Mouse (Mus musculus): ENCODE data around the gene Zik1. TPM values are rescaled to one million over a fixed set of nuclear protein-coding genes. Genes with fewer than 3 reads are reported as not detected.

Gene Zik1
- polyA plus RNA-seq (2012; rRNA removed), result 0.14 TPM in 2 replicates

DNA sequence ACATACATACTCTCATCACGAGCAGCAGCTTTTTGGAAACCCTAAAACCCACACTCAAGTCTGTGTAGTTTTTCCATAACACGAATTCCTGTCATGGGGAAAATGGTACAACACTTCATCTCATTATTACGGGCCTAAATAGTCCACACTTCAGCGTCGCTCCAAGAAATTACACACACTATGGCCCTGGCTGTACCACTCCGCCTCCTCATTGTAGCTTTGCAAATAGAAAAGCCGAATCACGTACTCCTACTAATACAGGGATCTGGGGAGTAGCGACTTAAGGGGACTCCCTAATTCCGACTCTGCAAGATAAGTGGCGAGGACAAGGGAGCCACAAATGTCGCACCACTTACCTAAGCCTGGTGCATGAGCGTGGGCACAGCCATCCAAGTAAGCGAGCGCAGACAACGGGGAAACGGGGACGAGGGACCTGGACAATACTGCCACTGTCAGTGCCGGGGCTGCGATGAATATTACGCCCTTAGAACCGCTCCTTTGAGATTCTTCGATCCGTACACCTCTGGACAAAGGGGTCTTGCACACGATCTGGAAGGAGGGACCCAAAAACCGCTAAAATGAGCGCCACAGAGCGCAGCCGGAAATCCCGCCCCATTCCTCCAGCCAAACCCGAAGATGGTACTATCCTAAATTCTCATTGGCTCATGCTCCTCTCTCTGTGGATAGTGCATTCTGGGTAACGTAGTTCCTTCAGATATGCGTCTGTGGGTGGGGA, at the start of gene Zik1:
Gene Zik1, minus strand, starts transcription at position 609 of the 736 bp plus-strand sequence.
- no peak within 1 kb of the TSS for H3K27ac ChIP-seq (ENCODE audit: insufficient read depth, low read length)
- H3K27me3 ChIP-seq (ENCODE audit: control insufficient read depth, insufficient read depth, low read length), result no peaks in the 10 kb centered on the region
- H3K36me3 ChIP-seq (ENCODE audit: control insufficient read depth, insufficient read depth, low read length), result peaks cover 6% of the 10 kb centered on the region
- peak in 1 of 2 experiments; percentile 31 for DNase-seq (ENCODE audit: low read depth in 1 of 2, low spot score in 2 of 2)
- peak within 1 kb of the TSS; percentile 62 for H3K4me3 ChIP-seq (ENCODE audit: extremely low read depth, insufficient read depth, insufficient read length)
- TF ChIP-seq CTCF (IDR thresholded peaks at IDR 0.05; ENCODE audit: extremely low read depth, insufficient read depth, insufficient read length, insufficient replicate concordance), result no peak
- no peak for TF ChIP-seq POLR2A (IDR thresholded peaks at IDR 0.05; ENCODE audit: low read depth, low read length)
- no peaks in the 10 kb centered on the region for H3K4me1 ChIP-seq (ENCODE audit: control insufficient read depth, insufficient read depth, insufficient read length)
- 3% methylated on average over 33 of the region's 33 CpGs for WGBS

DNA sequence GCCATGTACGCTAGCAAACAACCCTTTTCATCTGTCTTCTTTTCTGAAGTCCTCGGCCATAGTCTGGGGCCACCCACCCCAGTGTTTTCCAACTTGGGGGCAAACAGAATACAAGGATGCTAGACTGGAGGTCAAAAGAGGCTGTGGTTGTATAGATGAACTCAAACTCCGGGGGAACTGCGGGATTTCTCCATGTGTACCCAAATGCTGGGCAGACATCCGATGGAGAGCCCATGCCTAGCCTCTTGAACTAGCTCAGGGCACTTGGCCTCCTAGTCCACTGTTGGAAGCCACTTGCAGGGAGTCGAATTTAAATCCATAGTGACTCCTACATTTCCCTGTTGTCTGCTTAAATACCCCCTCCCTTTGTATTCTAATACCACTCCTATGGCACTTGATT, 384 bp upstream of the Zik1 start:
- H3K4me3 ChIP-seq (ENCODE audit: extremely low read depth, insufficient read depth, insufficient read length), result no peak overlapping the region
- H3K36me3 ChIP-seq (ENCODE audit: control insufficient read depth, insufficient read depth, low read length), result peaks cover 5% of the 10 kb centered on the region
- H3K27ac ChIP-seq (ENCODE audit: insufficient read depth, low read length), result no peak overlapping the region
- H3K27me3 ChIP-seq (ENCODE audit: control insufficient read depth, insufficient read depth, low read length), result no peaks in the 10 kb centered on the region
- no peak for DNase-seq (ENCODE audit: low read depth in 1 of 2, low spot score in 2 of 2)
- no peak for TF ChIP-seq CTCF (IDR thresholded peaks at IDR 0.05; ENCODE audit: extremely low read depth, insufficient read depth, insufficient read length, insufficient replicate concordance)
- no peak for TF ChIP-seq POLR2A (IDR thresholded peaks at IDR 0.05; ENCODE audit: low read depth, low read length)
- WGBS, result 38% methylated on average over 6 of the region's 6 CpGs
- no peaks in the 10 kb centered on the region for H3K4me1 ChIP-seq (ENCODE audit: control insufficient read depth, insufficient read depth, insufficient read length)

DNA sequence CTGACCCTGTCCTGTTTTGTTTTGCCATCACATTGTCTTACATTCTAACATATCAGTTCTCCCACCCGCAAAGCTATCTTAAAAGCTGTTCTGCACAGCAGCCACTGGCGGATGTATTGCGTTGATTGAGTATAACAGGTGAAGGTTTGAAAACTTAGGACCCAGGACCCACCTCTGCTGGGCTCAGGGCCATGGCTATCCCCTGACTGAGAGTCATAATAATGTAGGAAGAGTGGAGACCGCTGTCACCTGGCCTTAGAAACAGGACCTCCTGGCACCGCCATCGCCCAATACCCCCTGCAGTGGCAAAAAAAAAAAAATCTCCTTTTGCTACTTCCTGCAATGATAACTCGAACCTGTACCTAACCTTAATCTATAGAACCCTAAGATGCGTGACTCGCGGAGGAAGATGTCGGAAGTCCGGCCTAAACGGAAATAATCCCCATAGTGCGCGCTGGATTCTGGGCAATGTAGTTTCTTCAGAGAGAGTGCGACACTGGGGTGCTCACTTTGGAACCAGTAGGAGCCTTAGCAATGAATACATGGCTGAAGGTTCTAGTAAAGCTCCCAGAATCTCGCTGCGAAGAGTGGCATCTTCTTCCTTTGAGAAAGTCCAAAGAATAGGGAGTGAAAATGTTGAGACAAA, 14.5 kb downstream of the Zik1 start:
- H3K36me3 ChIP-seq (ENCODE audit: control insufficient read depth, insufficient read depth, low read length), result no peaks in the 10 kb centered on the region
- no peaks in the 10 kb centered on the region for H3K27me3 ChIP-seq (ENCODE audit: control insufficient read depth, insufficient read depth, low read length)
- 72% methylated on average over 18 of the region's 18 CpGs for WGBS
- no peak overlapping the region for H3K4me3 ChIP-seq (ENCODE audit: extremely low read depth, insufficient read depth, insufficient read length)
- TF ChIP-seq CTCF (IDR thresholded peaks at IDR 0.05; ENCODE audit: extremely low read depth, insufficient read depth, insufficient read length, insufficient replicate concordance), result no peak
- TF ChIP-seq POLR2A (IDR thresholded peaks at IDR 0.05; ENCODE audit: low read depth, low read length), result no peak
- H3K4me1 ChIP-seq (ENCODE audit: control insufficient read depth, insufficient read depth, insufficient read length), result no peaks in the 10 kb centered on the region
- DNase-seq (ENCODE audit: low read depth in 1 of 2, low spot score in 2 of 2), result no peak
- H3K27ac ChIP-seq (ENCODE audit: insufficient read depth, low read length), result no peak overlapping the region

DNA sequence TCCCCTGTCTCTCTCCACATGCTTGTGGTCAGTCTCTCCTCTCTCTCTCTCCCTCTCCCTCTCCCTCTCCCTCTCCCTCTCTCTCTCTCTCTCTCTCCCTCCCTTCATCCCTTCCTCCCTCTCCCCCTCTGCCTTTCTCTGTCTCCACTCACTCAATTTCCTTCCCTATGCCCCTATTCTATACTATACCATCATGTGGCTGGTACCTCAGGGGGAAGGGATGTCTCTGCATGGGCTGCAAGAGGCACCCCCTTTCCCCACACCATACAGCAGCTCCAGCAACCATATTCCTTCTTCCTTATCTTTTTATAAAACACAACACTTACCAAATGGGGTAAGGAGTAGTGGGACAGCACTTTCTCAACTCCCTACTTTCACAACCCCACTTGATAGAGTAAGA, 15.4 kb downstream of the Zik1 start:
- TF ChIP-seq CTCF (IDR thresholded peaks at IDR 0.05; ENCODE audit: extremely low read depth, insufficient read depth, insufficient read length, insufficient replicate concordance), result no peak
- DNase-seq (ENCODE audit: low read depth in 1 of 2, low spot score in 2 of 2), result no peak
- Histone ChIP-seq H3K36me3 (ENCODE audit: control insufficient read depth, insufficient read depth, low read length) (no peaks in the 10 kb centered on the region), H3K4me1 (ENCODE audit: control insufficient read depth, insufficient read depth, insufficient read length) (no peaks in the 10 kb centered on the region), H3K27me3 (ENCODE audit: control insufficient read depth, insufficient read depth, low read length) (no peaks in the 10 kb centered on the region), H3K4me3 (ENCODE audit: extremely low read depth, insufficient read depth, insufficient read length) (no peak overlapping the region), H3K27ac (ENCODE audit: insufficient read depth, low read length) (no peak overlapping the region)

DNA sequence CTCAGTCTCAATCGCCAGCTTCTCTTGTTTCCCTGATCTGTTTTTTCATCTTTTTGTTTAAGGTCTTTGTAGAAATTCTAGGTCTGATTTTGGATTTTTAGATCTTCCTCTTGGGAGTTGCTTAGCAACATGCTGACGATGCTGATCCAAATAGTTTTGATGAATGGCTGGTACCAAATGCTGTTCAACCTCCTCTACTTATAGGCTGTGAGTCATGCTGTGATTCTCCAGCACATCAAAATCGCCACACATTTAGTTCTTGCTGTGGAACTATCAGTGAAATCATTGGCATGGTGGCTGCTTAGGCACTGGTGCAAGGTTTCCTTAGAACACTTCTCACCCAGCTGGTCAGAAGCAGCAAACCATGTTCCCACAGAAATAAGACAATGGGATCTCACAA, 37.0 kb downstream of the Zik1 start:
- no peak for TF ChIP-seq CTCF (IDR thresholded peaks at IDR 0.05; ENCODE audit: extremely low read depth, insufficient read depth, insufficient read length, insufficient replicate concordance)
- no peak for TF ChIP-seq POLR2A (IDR thresholded peaks at IDR 0.05; ENCODE audit: low read depth, low read length)
- no peak for DNase-seq (ENCODE audit: low read depth in 1 of 2, low spot score in 2 of 2)
- Histone ChIP-seq H3K36me3 (ENCODE audit: control insufficient read depth, insufficient read depth, low read length) (no peaks in the 10 kb centered on the region), H3K4me3 (ENCODE audit: extremely low read depth, insufficient read depth, insufficient read length) (no peak overlapping the region), H3K27me3 (ENCODE audit: control insufficient read depth, insufficient read depth, low read length) (no peaks in the 10 kb centered on the region), H3K27ac (ENCODE audit: insufficient read depth, low read length) (no peak overlapping the region), H3K4me1 (ENCODE audit: control insufficient read depth, insufficient read depth, insufficient read length) (no peaks in the 10 kb centered on the region)
- 72% methylated on average over 3 of the region's 3 CpGs for WGBS

DNA sequence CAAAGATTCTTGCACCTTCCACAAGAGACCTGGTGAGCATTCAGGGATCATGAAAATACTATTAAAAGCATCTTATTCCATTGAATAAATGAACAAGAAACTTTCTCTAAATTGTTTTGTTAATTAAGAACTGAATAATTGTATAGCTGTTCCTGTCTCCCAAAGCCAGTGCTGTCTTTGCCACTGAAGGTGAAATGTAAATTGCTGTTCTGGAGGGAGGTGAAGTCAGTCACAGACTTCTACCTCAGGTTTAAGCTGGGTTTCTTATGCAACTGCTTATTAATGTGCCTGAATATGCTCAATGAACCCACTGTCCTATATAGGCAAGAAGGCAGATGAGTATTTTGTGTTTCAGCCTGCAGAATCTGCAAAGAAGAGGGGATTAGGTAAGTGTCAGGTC, 52.2 kb downstream of the Zik1 start, which contains the start of gene Vmn1r67:
Gene Vmn1r67, plus strand, starts transcription at position 301 of the 400 bp plus-strand sequence.
- Histone ChIP-seq H3K36me3 (ENCODE audit: control insufficient read depth, insufficient read depth, low read length) (no peaks in the 10 kb centered on the region), H3K4me1 (ENCODE audit: control insufficient read depth, insufficient read depth, insufficient read length) (no peaks in the 10 kb centered on the region), H3K4me3 (ENCODE audit: extremely low read depth, insufficient read depth, insufficient read length) (no peak within 1 kb of the TSS), H3K27me3 (ENCODE audit: control insufficient read depth, insufficient read depth, low read length) (no peaks in the 10 kb centered on the region), H3K27ac (ENCODE audit: insufficient read depth, low read length) (no peak within 1 kb of the TSS)
- no peak for DNase-seq (ENCODE audit: low read depth in 1 of 2, low spot score in 2 of 2)
- TF ChIP-seq CTCF (IDR thresholded peaks at IDR 0.05; ENCODE audit: extremely low read depth, insufficient read depth, insufficient read length, insufficient replicate concordance) (no peak), POLR2A (IDR thresholded peaks at IDR 0.05; ENCODE audit: low read depth, low read length) (no peak)

Other genes starting within 250 kb of the Zik1 start
- not detected in 2 replicates for gene Vmn1r66, start 217.4 kb downstream of the Zik1 start, polyA plus RNA-seq (2012; rRNA removed)
- gene Vmn1r67, start 52.1 kb downstream of the Zik1 start, polyA plus RNA-seq (2012; rRNA removed), result not detected in 2 replicates
- gene Vmn1r68, start 63.1 kb upstream of the Zik1 start, polyA plus RNA-seq (2012; rRNA removed), result not detected in 2 replicates
- not detected in 2 replicates for gene Vmn1r69, start 118.3 kb upstream of the Zik1 start, polyA plus RNA-seq (2012; rRNA removed)
- gene Vmn1r70, start 136.1 kb upstream of the Zik1 start, polyA plus RNA-seq (2012; rRNA removed), result not detected in 2 replicates
- gene Nlrp4b, start 192.4 kb upstream of the Zik1 start, polyA plus RNA-seq (2012; rRNA removed), result not detected in 2 replicates